Mouse (Mus musculus): Measurements from ENCODE around the gene Ackr3.

DNA sequence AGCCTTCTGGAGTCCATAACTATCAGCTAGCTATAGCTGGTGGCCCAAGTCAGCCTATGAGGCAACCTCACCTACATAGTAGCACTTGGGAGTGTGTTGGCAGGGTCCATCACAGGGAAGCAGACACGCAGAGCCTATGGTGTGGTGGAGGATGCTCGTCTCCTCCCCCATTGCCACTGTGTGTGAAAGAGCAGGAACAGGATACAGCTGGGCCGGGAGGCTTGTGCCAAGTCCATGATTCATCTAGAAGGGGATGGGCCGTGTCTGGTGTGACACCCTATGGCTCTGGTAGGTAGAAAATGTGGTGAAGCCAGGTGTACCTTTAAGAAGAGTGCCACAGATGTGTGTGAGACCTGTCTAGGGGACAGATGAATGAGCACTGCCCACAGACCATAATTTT is 17.6 kb upstream of the Ackr3 start:
- no peak for TF ChIP-seq CTCF (IDR thresholded peaks at IDR 0.05; ENCODE audit: extremely low read depth, insufficient read depth, insufficient read length, insufficient replicate concordance)
- TF ChIP-seq POLR2A (IDR thresholded peaks at IDR 0.05; ENCODE audit: low read depth, low read length), result no peak
